Mouse (Mus musculus) stomach, postnatal 0 days (tissue): Measurements from ENCODE around the gene Slc2a12. TPM values are rescaled to one million over a fixed set of nuclear protein-coding genes. Genes with fewer than 3 reads are reported as not detected.

Experiments used
- ATAC-seq: fragments of 200-750 bp; cut with Nextera tagmentation; 2 replicates; pipeline ENCODE4 v1.8.0; 2017; ENCODE audit not compliant: low FRiP score, low TSS enrichment
- DNase-seq: peaks from one replicate; pipeline ENCODE4 v3.0.0-alpha.2; 2016; ENCODE audit warnings: low spot score
- H3K27ac ChIP-seq: fragments of 300-500 bp; sonication (generic); replicated peaks from 2 replicates; pipeline ENCODE4 v1.5.1; 2014; ENCODE audit warnings: mild to moderate bottlenecking, control low read depth
- H3K27me3 ChIP-seq: fragments of 300-500 bp; sonication (generic); 2 replicates; pipeline ENCODE4 v1.6.1; 2014; ENCODE audit warnings: low read length; ENCODE audit not compliant: control insufficient read depth, insufficient read depth
- H3K36me3 ChIP-seq: fragments of 300-500 bp; sonication (generic); 2 replicates; pipeline ENCODE4 v1.6.1; 2014; ENCODE audit warnings: low read length, mixed read lengths; ENCODE audit not compliant: control insufficient read depth, insufficient read depth
- H3K4me1 ChIP-seq: fragments of 300-500 bp; sonication (generic); replicated peaks from 2 replicates; pipeline ENCODE4 v1.6.1; 2014; ENCODE audit warnings: antibody characterized with exemption; ENCODE audit not compliant: control insufficient read depth, insufficient read depth
- H3K4me2 ChIP-seq: fragments of 300-500 bp; sonication (generic); replicated peaks from 2 replicates; pipeline ENCODE4 v1.6.1; 2014; ENCODE audit warnings: low read depth, mild to moderate bottlenecking, control low read depth, moderate library complexity
- H3K4me3 ChIP-seq: fragments of 300-500 bp; sonication (generic); 2 replicates; pipeline ENCODE4 v1.5.1; 2014; ENCODE audit warnings: low read depth, low read length, control low read depth
- H3K9ac ChIP-seq: fragments of 300-500 bp; sonication (generic); 2 replicates; pipeline ENCODE4 v1.6.1; 2014; ENCODE audit warnings: mild to moderate bottlenecking, low read length, control low read depth, mixed read lengths
- H3K9me3 ChIP-seq: fragments of 300-500 bp; sonication (generic); 2 replicates; pipeline ENCODE4 v1.6.1; 2016; ENCODE audit warnings: low read length; ENCODE audit not compliant: control insufficient read depth
- CTCF ChIP-seq: IDR thresholded peaks from 2 replicates; pipeline ENCODE4 v1.5.1; 2016; ENCODE audit warnings: antibody characterized with exemption, low read depth, mild to moderate bottlenecking, moderate library complexity
- EP300 ChIP-seq: optimal IDR thresholded peaks from 2 replicates; pipeline ENCODE3; 2016; ENCODE audit warnings: antibody characterized with exemption
- WGBS: fragments of 180-500 bp; shearing (Covaris S2); extraction: QIAGEN DNeasy Blood & Tissue Kit; methylation state at CpG from one replicate; pipeline ENCODE4 v1.1.7; 2014; 5-methylcytosine and 5-hydroxymethylcytosine counted together
- microRNA-seq: library from miRNA; unstranded; fragments of <30 nt; microRNA quantifications from one replicate; pipeline ENCODE4, GENCODE M21; 2016
- polyA plus RNA-seq: library from polyadenylated mRNA; unstranded; fragments of >200 nt; fragmentation: Nextera tagmentation; extraction: Ambion mirVana; gene quantifications from 2 replicates; pipeline ENCODE4 v1.2.1, GENCODE M21; 2015

The Slc2a12 gene
- polyA plus RNA-seq, 1 experiment from 2014 or later: 0.87 TPM

- Histone ChIP-seq H3K4me3 (no peak overlapping the region), H3K4me1 (no peaks in the 10 kb centered on the region), H3K9me3 (no peaks in the 10 kb centered on the region), H3K36me3 (no peaks in the 10 kb centered on the region), H3K9ac (no peak overlapping the region), H3K27ac (no peak overlapping the region), H3K27me3 (no peaks in the 10 kb centered on the region), H3K4me2 (no peak overlapping the region)
- ATAC-seq (no peak), DNase-seq (no peak)
- TF ChIP-seq EP300 (no peak), CTCF (no peak)
- 56% methylated on average over 13 of the region's 13 CpGs for WGBS
Observed at GRCm38 (mm10) chr10:22746334-22747322, 101.8 kb downstream of the Slc2a12 start.

GRCm38 (mm10) chr10:22751175-22751682 is 106.4 kb downstream of the Slc2a12 start:
- Histone ChIP-seq H3K36me3 (no peaks in the 10 kb centered on the region), H3K4me1 (no peaks in the 10 kb centered on the region), H3K4me2 (no peak overlapping the region), H3K27ac (no peak overlapping the region), H3K4me3 (no peak overlapping the region), H3K9ac (no peak overlapping the region), H3K27me3 (no peaks in the 10 kb centered on the region), H3K9me3 (no peaks in the 10 kb centered on the region)
- DNase-seq (no peak), ATAC-seq (no peak)
- WGBS: 60% methylated on average over 5 of the region's 5 CpGs
- TF ChIP-seq EP300 (no peak), CTCF (no peak)

Small RNAs within 50 kb of the gene (microRNA-seq; reads per million reads assigned to microRNA genes)
- gene Mir7663: not detected

Other genes starting within 250 kb of the Slc2a12 start
- 26.7 and 30.4 TPM in 2 replicates for gene Tbpl1, start 86.9 kb downstream of the Slc2a12 start, polyA plus RNA-seq
- gene Tcf21, start 175.2 kb downstream of the Slc2a12 start, polyA plus RNA-seq: 95.3 and 95.5 TPM in 2 replicates